Mouse (Mus musculus): ENCODE results near the gene Iqcj.

Gene Iqcj

GRCm38 (mm10) chr3:67892026-67892705 lies at the start of gene Iqcj, which contains the start of gene Iqschfp:
TSS of gene Iqcj (plus strand) at chr3:67892220.
TSS of gene Iqschfp (plus strand) at chr3:67892232.
- no peak for DNase-seq (ENCODE audit: low spot score)

GRCm38 (mm10) chr3:67852397-67852796 lies 39.6 kb upstream of the Iqcj start:
- no peak for DNase-seq (ENCODE audit: low spot score)

- no peak for DNase-seq (ENCODE audit: low spot score)
These were observed 30.5 kb upstream of the Iqcj start for GRCm38 (mm10) chr3:67861524-67861923.

- no peak for DNase-seq (ENCODE audit: low spot score)
These were observed 24.5 kb upstream of the Iqcj start for GRCm38 (mm10) chr3:67867420-67868065.

- DNase-seq (ENCODE audit: low spot score): no peak
These were observed 22.6 kb upstream of the Iqcj start for GRCm38 (mm10) chr3:67869424-67869823.

GRCm38 (mm10) chr3:67877253-67877652 lies 14.8 kb upstream of the Iqcj start:
- DNase-seq (ENCODE audit: low spot score): no peak

GRCm38 (mm10) chr3:67884335-67884734 lies 7.7 kb upstream of the Iqcj start:
- DNase-seq (ENCODE audit: low spot score): no peak

GRCm38 (mm10) chr3:67886176-67886575 lies 5.8 kb upstream of the Iqcj start:
- DNase-seq (ENCODE audit: low spot score): no peak

- DNase-seq (ENCODE audit: low spot score): no peak
These were observed 4.8 kb upstream of the Iqcj start for GRCm38 (mm10) chr3:67887251-67887650.

GRCm38 (mm10) chr3:67892768-67893167 lies 748 bp downstream of the Iqcj start:
- no peak for DNase-seq (ENCODE audit: low spot score)

- DNase-seq (ENCODE audit: low spot score): no peak
These were observed 10.5 kb downstream of the Iqcj start for GRCm38 (mm10) chr3:67902517-67902916.

GRCm38 (mm10) chr3:67908586-67908985 lies 16.6 kb downstream of the Iqcj start:
- DNase-seq (ENCODE audit: low spot score): no peak

- no peak for DNase-seq (ENCODE audit: low spot score)
These were observed 26.1 kb downstream of the Iqcj start for GRCm38 (mm10) chr3:67918098-67918497.

- DNase-seq (ENCODE audit: low spot score): no peak
These were observed 26.7 kb downstream of the Iqcj start for GRCm38 (mm10) chr3:67918634-67919259.

GRCm38 (mm10) chr3:67923095-67923494 lies 31.1 kb downstream of the Iqcj start:
- DNase-seq (ENCODE audit: low spot score): no peak

- no peak for DNase-seq (ENCODE audit: low spot score)
These were observed 33.4 kb downstream of the Iqcj start for GRCm38 (mm10) chr3:67925453-67925852.

GRCm38 (mm10) chr3:67930424-67931133 lies 38.6 kb downstream of the Iqcj start:
- no peak for DNase-seq (ENCODE audit: low spot score)

- DNase-seq (ENCODE audit: low spot score): no peak
These were observed 39.2 kb downstream of the Iqcj start for GRCm38 (mm10) chr3:67931181-67931580.

- DNase-seq (ENCODE audit: low spot score): no peak
These were observed 39.9 kb downstream of the Iqcj start for GRCm38 (mm10) chr3:67931914-67932313.

GRCm38 (mm10) chr3:67935829-67936228 lies 43.8 kb downstream of the Iqcj start:
- DNase-seq (ENCODE audit: low spot score): no peak

GRCm38 (mm10) chr3:67947000-67947399 lies 55.0 kb downstream of the Iqcj start:
- DNase-seq (ENCODE audit: low spot score): no peak

- no peak for DNase-seq (ENCODE audit: low spot score)
These were observed 60.5 kb downstream of the Iqcj start for GRCm38 (mm10) chr3:67952517-67952940.
